Mouse (Mus musculus): Measurements from ENCODE around the gene Slc45a3. TPM values are rescaled to one million over a fixed set of nuclear protein-coding genes. Genes with fewer than 3 reads are reported as not detected.

The Slc45a3 gene
- total RNA-seq, 2 experiments from 2014 or later: 0.41 to 0.64 TPM

DNA sequence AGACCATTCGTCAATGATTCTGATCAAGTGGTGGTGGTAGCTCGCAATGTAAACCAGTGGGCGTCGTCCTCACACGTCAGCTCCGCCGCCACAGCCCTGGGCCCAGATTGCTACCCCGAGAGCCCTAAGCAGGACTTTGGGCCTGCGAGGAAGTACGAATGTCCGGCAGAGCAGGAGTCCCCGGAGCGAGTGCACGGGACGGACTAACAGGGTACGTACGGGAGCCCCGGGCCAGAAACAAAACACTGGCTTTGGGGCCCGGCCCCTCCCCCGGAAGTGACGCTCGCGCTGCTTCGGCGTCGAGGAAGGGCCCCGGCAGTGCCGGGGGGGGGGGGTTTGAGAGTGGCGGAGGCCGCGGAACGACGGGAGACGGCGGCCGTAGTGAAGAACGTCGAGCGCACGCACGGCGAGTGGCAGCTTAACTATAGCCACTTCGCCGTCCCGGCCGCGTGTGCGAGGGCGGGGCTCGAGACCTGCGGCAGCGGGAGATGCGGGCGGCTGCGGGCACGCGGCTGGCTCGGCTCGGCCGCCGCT lies 44.6 kb downstream of the Slc45a3 start, which contains the start of gene Elk4:
TSS of gene Elk4 (plus strand) at position 326 of the 534 bp plus-strand sequence.
- peak within 1 kb of the TSS; percentile 94 for H3K4me3 ChIP-seq
- H3K27ac ChIP-seq: peak within 1 kb of the TSS; percentile 94
- peak; percentile 84 to 87 for DNase-seq (ENCODE audit: low spot score in 2 of 2)
- TF ChIP-seq CTCF (conservative IDR thresholded peaks at IDR 0.05): 0 out of 2 replicates have a peak, but pooled peaks have one; percentile 2

DNA sequence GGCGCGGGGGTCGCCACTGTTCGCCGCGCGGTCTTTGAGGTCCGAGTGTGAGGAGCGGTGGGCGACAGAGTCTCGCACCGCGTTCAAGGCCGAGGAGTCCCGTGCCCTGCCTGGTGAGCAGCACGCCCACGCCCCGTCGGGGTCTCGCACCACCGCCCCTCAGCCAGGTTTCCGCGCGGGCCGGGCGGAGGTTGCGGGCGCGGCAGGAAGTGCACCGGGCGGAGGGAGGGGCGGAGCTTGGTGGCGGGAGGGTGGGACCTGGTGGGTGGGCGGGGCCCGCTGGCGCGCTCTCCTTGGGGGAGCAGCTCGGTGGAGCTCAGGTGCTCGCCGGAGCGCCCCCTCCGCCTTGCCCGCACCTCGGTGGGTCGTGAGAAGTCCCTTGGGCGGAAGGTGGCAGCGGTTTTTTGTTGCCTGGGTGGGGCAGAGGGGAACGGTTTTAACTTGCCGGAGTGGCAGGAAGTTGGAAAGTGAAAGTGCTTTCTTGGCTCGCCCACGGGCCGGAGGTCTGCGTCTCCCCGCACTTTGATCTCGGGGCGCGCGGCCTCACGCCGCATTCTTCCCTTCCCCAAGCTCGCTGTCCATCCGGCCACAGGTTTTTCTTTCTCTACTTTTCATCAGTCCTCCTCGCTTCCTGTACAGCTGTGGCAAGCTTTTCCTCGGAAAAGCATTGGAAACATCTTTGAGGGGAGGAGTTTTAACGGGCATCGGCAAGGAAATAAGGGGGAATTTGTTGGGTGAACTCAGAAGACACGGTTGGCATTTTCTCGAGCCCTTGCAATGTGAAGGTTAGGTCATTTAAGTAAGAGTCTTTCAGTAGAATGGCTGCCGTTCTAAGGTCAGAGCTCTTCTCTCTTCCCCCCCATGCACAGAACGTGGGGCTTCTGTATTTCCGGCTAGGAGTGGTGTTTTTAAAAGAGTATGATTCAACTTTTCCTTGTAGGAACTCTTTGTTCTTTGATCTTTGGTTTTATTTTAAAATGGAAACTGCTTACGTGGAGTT lies 45.4 kb downstream of the Slc45a3 start:
- peak; percentile 56 for TF ChIP-seq CTCF (conservative IDR thresholded peaks at IDR 0.05)
- peak; percentile 76 to 77 for DNase-seq (ENCODE audit: low spot score in 2 of 2)
- peak overlapping the region; percentile 94 for H3K4me3 ChIP-seq
- H3K27ac ChIP-seq: peak overlapping the region; percentile 94

DNA sequence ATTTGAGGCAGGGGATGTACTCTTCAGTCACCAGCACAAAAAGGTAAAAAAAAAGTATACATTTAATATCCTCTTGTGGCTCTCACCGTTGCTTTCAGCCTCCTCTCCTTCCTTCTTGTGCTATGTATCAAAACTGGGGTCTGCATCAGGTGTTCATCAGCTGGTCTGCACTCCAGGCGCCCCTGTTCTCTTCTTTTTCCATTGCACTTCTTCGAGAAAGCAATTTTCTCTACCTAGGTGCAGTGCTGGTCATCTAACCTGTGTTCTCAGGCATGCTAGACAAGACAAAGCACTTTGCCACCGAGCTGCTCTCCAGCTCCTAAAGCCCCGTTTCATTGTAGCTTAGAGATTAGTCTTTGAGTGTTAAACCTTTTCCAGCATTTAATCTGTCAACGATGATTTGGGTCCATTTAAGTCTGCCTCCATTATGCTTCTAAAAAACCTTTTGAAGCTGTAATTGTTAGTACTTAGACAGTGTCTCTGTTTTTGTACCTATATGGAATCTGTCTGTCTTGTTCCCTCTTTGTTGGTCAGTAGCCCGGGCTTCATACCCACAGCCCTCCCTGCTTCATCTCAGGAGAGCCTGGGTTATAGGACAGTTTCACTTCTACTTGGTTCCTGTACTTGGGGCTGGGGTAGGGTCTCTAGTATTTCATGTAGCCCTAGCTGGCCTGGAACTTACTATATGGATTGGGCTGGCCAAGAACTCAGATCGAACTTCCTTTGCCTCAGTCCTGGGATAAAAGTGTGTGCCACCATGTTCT lies 46.3 kb downstream of the Slc45a3 start:
- peak overlapping the region; percentile 94 for H3K4me3 ChIP-seq
- no peak for DNase-seq (ENCODE audit: low spot score in 2 of 2)
- peak overlapping the region; percentile 94 for H3K27ac ChIP-seq
- no peak for TF ChIP-seq CTCF (conservative IDR thresholded peaks at IDR 0.05)

DNA sequence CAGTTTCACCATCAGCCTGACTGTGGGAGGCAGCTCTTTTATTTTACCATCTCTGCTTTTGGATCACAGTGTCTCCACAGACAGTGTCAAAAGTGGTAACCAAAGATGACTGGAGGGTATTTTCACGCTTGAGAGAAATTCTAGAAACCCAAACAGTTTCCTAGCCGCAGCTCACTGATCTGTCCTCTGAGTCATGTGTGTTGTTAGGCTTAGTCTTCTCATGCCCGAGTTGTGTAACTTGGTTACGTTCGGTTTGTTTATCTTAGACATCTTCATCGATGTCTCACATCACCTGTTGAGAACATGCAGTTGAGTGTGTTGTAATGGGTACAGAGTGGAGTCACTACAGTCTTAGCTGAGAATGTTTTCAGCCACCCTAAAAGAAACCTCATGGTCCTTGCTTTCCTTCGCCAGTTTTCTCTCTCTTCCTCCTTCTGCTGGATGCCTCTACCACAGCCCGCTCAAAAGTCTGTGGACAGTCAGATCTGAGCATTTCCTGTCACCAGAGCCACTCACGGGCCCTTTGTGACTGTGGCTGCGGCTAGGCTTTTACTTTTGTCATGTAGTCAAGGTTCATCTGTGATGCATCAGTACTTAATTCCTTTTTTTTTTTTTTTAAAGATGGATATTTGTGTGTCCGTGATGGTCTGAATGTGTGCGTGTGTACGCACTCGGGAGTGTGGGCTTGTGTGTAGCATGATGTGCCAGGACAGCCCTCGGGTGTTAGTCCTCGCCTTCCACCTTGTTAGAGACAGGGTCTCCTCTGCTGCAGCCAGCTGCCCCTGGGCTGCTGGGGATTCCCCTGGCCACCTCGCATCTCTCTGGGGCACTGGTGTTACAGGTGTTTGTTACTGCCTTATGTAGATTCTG lies 48.1 kb downstream of the Slc45a3 start:
- Histone ChIP-seq H3K4me3 (no peak overlapping the region), H3K27ac (peak overlapping the region; percentile 55; the same call in 1 of the 2 replicates)
- no peak for DNase-seq (ENCODE audit: low spot score in 2 of 2)
- TF ChIP-seq CTCF (conservative IDR thresholded peaks at IDR 0.05): no peak

GRCm38 (mm10) chr1:132011785-132012184 lies 49.0 kb downstream of the Slc45a3 start:
- no peak for DNase-seq (ENCODE audit: low spot score in 2 of 2)
- Histone ChIP-seq H3K27ac (peak overlapping the region; percentile 77; the same call in 1 of the 2 replicates), H3K4me3 (no peak overlapping the region)
- TF ChIP-seq CTCF (conservative IDR thresholded peaks at IDR 0.05): no peak

- peak; percentile 28 to 55 for DNase-seq (ENCODE audit: low spot score in 2 of 2)
- peak overlapping the region; percentile 77; the same call in 1 of the 2 replicates for H3K27ac ChIP-seq
- no peak for TF ChIP-seq CTCF (conservative IDR thresholded peaks at IDR 0.05)
- H3K4me3 ChIP-seq: no peak overlapping the region
Measured at GRCm38 (mm10) chr1:132012861-132013260, 50.1 kb downstream of the Slc45a3 start.

- peak; percentile 59 for TF ChIP-seq CTCF (conservative IDR thresholded peaks at IDR 0.05)
- no peak for DNase-seq (ENCODE audit: low spot score in 2 of 2)
- Histone ChIP-seq H3K4me3 (no peak overlapping the region), H3K27ac (no peak overlapping the region)
Measured at GRCm38 (mm10) chr1:132014800-132015199, 52.0 kb downstream of the Slc45a3 start.

- no peak for DNase-seq (ENCODE audit: low spot score in 2 of 2)
- TF ChIP-seq CTCF (conservative IDR thresholded peaks at IDR 0.05): no peak
- Histone ChIP-seq H3K27ac (no peak overlapping the region), H3K4me3 (no peak overlapping the region)
Measured at GRCm38 (mm10) chr1:132016691-132017090, 53.9 kb downstream of the Slc45a3 start.

- no peak for TF ChIP-seq CTCF (conservative IDR thresholded peaks at IDR 0.05)
- DNase-seq (ENCODE audit: low spot score in 2 of 2): no peak
- H3K4me3 ChIP-seq: no peak overlapping the region
- no peak overlapping the region for H3K27ac ChIP-seq
Measured at GRCm38 (mm10) chr1:132019876-132020275, 57.1 kb downstream of the Slc45a3 start.

DNA sequence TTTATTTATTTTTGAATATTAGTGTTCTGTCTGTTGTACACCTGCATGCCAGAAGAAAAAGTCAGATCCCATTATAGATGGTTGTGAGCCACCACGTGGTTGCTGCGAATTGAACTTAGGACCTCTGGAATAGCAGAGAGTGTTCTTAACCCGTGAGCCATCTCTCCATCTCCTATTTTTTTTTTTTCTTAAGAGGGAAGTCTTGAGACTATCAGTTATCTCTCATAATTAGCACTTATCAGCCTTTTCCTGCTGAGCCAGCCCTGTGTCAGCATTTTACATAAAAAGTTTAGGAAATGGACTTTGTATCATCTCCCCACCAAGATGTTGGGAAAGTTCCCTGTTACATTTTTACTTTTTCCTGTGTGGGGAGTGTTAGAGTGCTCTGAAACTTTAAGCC lies 59.3 kb downstream of the Slc45a3 start:
- TF ChIP-seq CTCF (conservative IDR thresholded peaks at IDR 0.05): no peak
- no peak overlapping the region for H3K4me3 ChIP-seq

DNA sequence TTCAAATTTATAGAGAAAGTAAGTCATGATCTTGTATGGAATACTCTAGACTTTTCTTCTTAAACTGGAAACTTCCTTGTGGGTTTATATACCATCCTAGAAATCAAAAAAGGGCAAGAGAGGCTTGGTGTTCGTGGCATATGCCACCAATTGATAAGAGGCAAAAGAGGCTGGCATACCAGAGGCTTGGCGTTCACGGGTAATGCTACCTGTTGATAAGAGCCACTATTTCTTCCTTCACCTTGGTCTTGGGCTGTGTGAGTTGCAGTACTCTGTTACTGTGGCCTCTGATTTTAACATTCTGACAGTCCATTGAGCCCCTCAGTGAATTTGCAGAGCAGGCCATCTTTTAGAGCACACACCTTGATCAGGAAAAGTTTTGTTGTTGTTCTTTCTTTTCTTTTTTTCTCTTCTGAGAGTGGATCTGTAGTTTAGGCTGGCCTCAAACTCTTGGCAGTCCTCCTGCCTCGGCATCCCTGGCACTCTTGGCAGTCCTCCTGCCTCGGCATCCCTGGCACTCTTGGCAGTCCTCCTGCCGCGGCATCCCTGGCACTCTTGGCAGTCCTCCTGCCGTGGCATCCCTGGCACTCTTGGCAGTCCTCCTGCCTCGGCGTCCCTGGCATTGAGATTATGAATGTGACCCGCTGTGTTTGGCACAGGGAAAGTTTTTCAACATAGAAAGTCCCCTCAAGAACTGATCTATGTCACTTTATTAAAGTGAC lies 64.3 kb downstream of the Slc45a3 start:
- DNase-seq (ENCODE audit: low spot score in 2 of 2): no peak
- Histone ChIP-seq H3K4me3 (no peak overlapping the region), H3K27ac (no peak overlapping the region)
- no peak for TF ChIP-seq CTCF (conservative IDR thresholded peaks at IDR 0.05)

More for the DNA sequence above, 59.3 kb downstream of the Slc45a3 start:
- DNase-seq (ENCODE audit: low spot score in 2 of 2): no peak
- no peak overlapping the region for H3K27ac ChIP-seq
